Mouse (Mus musculus) limb, embryonic 11.5 days (tissue): ENCODE results near the gene Nrp2. TPM values are rescaled to one million over a fixed set of nuclear protein-coding genes. Genes with fewer than 3 reads are reported as not detected.

ENCODE experiments used
- ATAC-seq: fragments of 200-750 bp; cut with Nextera tagmentation; 2 replicates; pipeline ENCODE4 v1.8.0; 2017; ENCODE audit warnings: low read depth; ENCODE audit not compliant: insufficient number of reproducible peaks, low FRiP score, low TSS enrichment
- DNase-seq: peaks from one replicate; pipeline ENCODE4 v3.0.0-alpha.2; 2015; ENCODE audit warnings: low spot score
- H3K27ac ChIP-seq: fragments of 300-500 bp; sonication (generic); replicated peaks from 2 replicates; pipeline ENCODE4 v1.5.1; 2014; ENCODE audit warnings: low read depth, mild to moderate bottlenecking, low read length
- H3K27me3 ChIP-seq: fragments of 300-500 bp; sonication (generic); 2 replicates; pipeline ENCODE4 v1.6.1; 2014; ENCODE audit warnings: mild to moderate bottlenecking, low read length, mixed read lengths; ENCODE audit not compliant: control insufficient read depth, insufficient read depth
- H3K36me3 ChIP-seq: fragments of 300-500 bp; sonication (generic); 2 replicates; pipeline ENCODE4 v1.6.1; 2014; ENCODE audit warnings: mild to moderate bottlenecking, low read length, moderate library complexity, mixed read lengths; ENCODE audit not compliant: control insufficient read depth, insufficient read depth
- H3K4me1 ChIP-seq: fragments of 300-500 bp; sonication (generic); 2 replicates; pipeline ENCODE4 v1.6.1; 2014; ENCODE audit warnings: low read length, mixed read lengths; ENCODE audit not compliant: control insufficient read depth, insufficient read depth
- H3K4me2 ChIP-seq: fragments of 300-500 bp; sonication (generic); 2 replicates; pipeline ENCODE4 v1.6.1; 2014; ENCODE audit warnings: low read depth, mild to moderate bottlenecking, moderate library complexity; ENCODE audit not compliant: severe bottlenecking
- H3K4me3 ChIP-seq: fragments of 300-500 bp; sonication (generic); 2 replicates; pipeline ENCODE4 v1.5.1; 2014; ENCODE audit warnings: low read depth, low read length
- H3K9ac ChIP-seq: fragments of 300-500 bp; sonication (generic); 2 replicates; pipeline ENCODE4 v1.6.1; 2014; ENCODE audit warnings: mild to moderate bottlenecking, low read length
- H3K9me3 ChIP-seq: fragments of 300-500 bp; sonication (generic); 2 replicates; pipeline ENCODE4 v1.6.1; 2016; ENCODE audit warnings: low read length; ENCODE audit not compliant: control insufficient read depth
- WGBS: fragments of 180-500 bp; shearing (Covaris S2); extraction: QIAGEN DNeasy Blood & Tissue Kit; methylation state at CpG from one replicate; pipeline ENCODE4 v1.1.7; 2014; 5-methylcytosine and 5-hydroxymethylcytosine counted together
- polyA plus RNA-seq: library from polyadenylated mRNA; unstranded; fragments of >200 nt; fragmentation: Nextera tagmentation; extraction: Ambion mirVana; gene quantifications from 2 replicates; pipeline ENCODE4 v1.2.1, GENCODE M21; 2014

Gene Nrp2
- polyA plus RNA-seq, 1 experiment from 2014 or later: 58.9 TPM

DNA sequence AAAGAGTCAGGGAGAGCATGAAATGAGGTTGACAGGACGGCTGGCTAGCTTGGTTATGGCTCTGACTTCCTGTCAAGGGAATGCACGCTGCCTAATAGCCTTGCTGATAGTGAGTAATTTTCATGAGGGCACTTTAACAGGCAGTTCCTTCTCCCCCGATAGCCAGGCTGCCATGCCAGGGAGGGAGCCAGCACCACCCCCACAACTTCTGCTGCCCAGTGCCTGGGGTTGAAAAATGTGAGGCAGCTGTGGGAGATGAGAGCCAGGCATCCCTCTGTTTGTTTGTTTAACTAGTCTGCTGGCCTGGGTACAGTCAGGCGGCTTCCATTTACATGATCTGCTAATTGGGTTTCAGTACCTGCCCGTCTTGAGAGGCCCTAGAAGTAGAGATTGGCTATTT, 157.7 kb downstream of the Nrp2 start:
- WGBS: 9% methylated on average over 5 of the region's 5 CpGs
- no peaks in the 10 kb centered on the region for H3K9me3 ChIP-seq
- peak; percentile 39 for DNase-seq
- H3K36me3 ChIP-seq: no peaks in the 10 kb centered on the region
- no peak overlapping the region for H3K27ac ChIP-seq
- H3K4me3 ChIP-seq: no peak overlapping the region
- no peak overlapping the region for H3K9ac ChIP-seq
- H3K27me3 ChIP-seq: no peaks in the 10 kb centered on the region
- 0 out of 2 replicates have a peak overlapping the region, but pooled peaks have one; percentile 4 for H3K4me2 ChIP-seq
- H3K4me1 ChIP-seq: peaks cover 9% of the 10 kb centered on the region
- ATAC-seq: no peak
